Mouse (Mus musculus): Measurements from ENCODE around the gene Olfr1393. TPM values are rescaled to one million over a fixed set of nuclear protein-coding genes. Genes with fewer than 3 reads are reported as not detected.

Gene Olfr1393
- polyA plus RNA-seq, 1 experiment: 0.50 TPM

DNA sequence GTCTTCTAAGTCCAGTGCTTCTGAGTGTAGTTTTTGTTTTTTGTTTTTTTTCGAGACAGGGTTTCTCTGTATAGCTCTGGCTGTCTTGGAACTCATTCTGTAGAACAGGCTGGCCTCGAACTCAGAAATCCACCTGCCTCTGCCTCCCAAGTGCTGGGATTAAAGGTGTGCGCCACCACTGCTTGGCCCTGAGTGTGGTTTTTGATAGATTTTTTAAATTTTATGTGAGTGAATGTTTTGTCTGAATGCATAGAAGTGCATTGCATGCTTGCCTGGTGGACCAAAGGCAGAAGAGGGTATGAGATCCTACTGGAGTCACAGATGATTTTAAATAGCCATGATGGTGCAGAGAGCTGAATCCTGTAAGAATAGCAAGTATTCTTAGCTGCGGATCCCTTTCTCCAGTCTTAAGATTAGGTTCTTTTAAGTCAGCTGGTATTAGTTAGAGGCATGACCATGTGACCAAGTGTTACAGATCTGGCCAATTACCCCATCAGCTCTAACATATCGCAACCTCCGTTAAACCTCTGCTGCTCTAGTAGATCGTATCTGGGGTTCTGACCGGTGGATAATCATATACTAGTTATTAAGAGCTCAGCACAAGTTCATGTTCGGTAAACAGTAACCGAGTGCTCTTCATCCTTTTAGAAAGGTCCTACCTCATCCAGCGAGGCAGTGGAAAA is 35.0 kb upstream of the Olfr1393 start:
- no peak for TF ChIP-seq POLR2A (IDR thresholded peaks at IDR 0.05; ENCODE audit: borderline replicate concordance, control insufficient read depth, low read depth, low read length)
- TF ChIP-seq CTCF (IDR thresholded peaks at IDR 0.05; ENCODE audit: control insufficient read depth, insufficient read depth, low read length): no peak
- WGBS: 18% methylated on average over 11 of the region's 11 CpGs
- H3K4me1 ChIP-seq (ENCODE audit: control insufficient read depth, insufficient read depth, low read length): peaks cover 7% of the 10 kb centered on the region; the same call in 1 of the 2 replicates
- H3K27ac ChIP-seq (ENCODE audit: control insufficient read depth, insufficient read depth, low read depth, low read length, poor library complexity): peak overlapping the region; percentile 90; the same call in 1 of the 2 replicates
- H3K4me3 ChIP-seq (replicated peaks; ENCODE audit: control insufficient read depth, low read depth, low read length): peak overlapping the region; percentile 70

DNA sequence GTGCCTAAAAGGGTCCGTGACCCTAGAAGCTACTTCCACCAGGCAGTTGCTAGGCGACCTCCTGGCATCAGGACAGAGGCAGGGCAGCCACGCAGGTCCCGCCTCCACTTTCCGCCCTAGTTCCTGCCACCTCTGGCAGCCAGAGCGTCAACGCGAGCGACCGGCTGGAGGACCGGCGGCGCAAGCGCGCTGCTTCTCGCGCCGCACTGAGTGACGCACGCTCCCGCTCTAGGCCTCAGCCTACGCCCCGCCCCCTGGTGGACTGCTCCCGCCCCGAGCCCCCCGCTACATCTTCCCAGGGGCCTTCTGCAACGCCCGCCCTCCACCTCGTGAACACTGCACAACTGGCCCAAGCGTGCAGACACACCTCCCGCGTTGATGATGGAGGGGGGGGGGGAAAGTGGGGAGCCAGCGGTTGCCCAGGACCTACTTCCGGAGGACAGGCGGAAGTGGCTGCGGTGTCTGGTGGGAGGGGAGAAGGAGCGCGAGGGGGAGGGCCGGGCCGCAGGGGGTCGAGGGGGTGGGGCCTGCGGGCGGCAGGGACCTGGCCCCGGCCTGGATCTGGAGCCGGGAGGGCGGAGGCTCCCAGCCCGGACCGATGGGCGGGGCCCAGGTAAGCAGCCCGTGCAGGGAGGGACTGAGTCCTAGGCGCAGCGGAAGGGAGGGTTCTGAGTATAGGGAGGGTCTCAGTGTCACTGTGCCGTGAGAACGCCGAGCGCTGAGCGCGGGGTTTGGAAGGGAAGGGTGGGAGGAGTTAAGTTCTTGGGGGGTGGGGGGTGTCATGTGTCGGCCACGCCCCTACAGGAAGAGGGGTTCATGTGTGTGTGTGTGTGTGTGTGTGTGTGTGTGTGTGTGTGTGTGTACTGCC is 34.1 kb upstream of the Olfr1393 start, which contains the start of gene Mgat1:
TSS of gene Mgat1 (plus strand) at position 465 of the 868 bp plus-strand sequence.
- TF ChIP-seq POLR2A (IDR thresholded peaks at IDR 0.05; ENCODE audit: borderline replicate concordance, control insufficient read depth, low read depth, low read length) (peak; percentile 66; the same call in 1 of the 2 replicates), CTCF (IDR thresholded peaks at IDR 0.05; ENCODE audit: control insufficient read depth, insufficient read depth, low read length) (no peak)
- Histone ChIP-seq H3K4me1 (ENCODE audit: control insufficient read depth, insufficient read depth, low read length) (peaks cover 9% of the 10 kb centered on the region; the same call in 1 of the 2 replicates), H3K27ac (ENCODE audit: control insufficient read depth, insufficient read depth, low read depth, low read length, poor library complexity) (peak within 1 kb of the TSS; percentile 90), H3K4me3 (replicated peaks; ENCODE audit: control insufficient read depth, low read depth, low read length) (peak within 1 kb of the TSS; percentile 70)
- under 1% methylated on average over 58 of the region's 60 CpGs for WGBS

DNA sequence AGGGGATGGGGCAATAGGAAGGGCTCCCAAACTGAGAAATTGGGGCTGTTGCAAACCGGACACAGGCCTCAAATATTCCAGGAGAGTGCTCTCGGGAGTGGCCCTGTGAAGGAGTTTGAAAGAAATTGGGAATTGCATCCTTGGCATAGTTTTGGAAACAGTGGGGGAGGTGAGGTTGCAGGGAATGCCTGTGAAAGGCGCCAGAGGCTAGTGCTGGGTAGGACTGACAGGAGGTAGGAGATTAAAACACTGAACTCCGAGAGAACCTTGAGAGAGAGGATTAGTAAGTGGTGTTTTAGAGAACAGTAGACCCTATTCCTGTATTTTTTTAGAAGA is 33.5 kb upstream of the Olfr1393 start:
- no peak for TF ChIP-seq POLR2A (IDR thresholded peaks at IDR 0.05; ENCODE audit: borderline replicate concordance, control insufficient read depth, low read depth, low read length)
- TF ChIP-seq CTCF (IDR thresholded peaks at IDR 0.05; ENCODE audit: control insufficient read depth, insufficient read depth, low read length): no peak
- Histone ChIP-seq H3K4me1 (ENCODE audit: control insufficient read depth, insufficient read depth, low read length) (peaks cover 11% of the 10 kb centered on the region), H3K4me3 (replicated peaks; ENCODE audit: control insufficient read depth, low read depth, low read length) (peak overlapping the region; percentile 70), H3K27ac (ENCODE audit: control insufficient read depth, insufficient read depth, low read depth, low read length, poor library complexity) (peak overlapping the region; percentile 90)
- under 1% methylated on average over 4 of the region's 4 CpGs for WGBS

DNA sequence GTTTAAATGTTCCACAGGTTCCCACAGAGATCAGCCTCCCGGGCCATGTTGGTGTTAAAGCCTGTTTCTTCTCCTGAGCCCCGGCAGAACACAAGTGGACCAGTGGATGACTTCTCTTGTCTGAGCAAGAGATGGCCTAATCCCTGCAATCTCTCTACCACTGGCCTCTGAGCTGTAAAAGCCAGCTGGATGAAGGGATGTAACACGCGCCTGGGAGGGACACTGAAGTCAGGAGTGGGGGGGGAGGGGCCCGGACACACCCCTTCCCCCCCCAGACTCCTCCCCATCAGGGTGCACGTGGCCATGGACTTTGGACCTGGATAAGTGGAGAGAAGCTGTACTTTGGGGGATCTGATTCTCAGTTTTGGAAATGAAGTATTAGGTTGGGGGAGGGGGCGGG is 32.9 kb upstream of the Olfr1393 start:
- WGBS: 18% methylated on average over 7 of the region's 7 CpGs
- Histone ChIP-seq H3K4me1 (ENCODE audit: control insufficient read depth, insufficient read depth, low read length) (peaks cover 11% of the 10 kb centered on the region), H3K27ac (ENCODE audit: control insufficient read depth, insufficient read depth, low read depth, low read length, poor library complexity) (peak overlapping the region; percentile 42; the same call in 1 of the 2 replicates), H3K4me3 (replicated peaks; ENCODE audit: control insufficient read depth, low read depth, low read length) (no peak overlapping the region)
- TF ChIP-seq CTCF (IDR thresholded peaks at IDR 0.05; ENCODE audit: control insufficient read depth, insufficient read depth, low read length) (no peak), POLR2A (IDR thresholded peaks at IDR 0.05; ENCODE audit: borderline replicate concordance, control insufficient read depth, low read depth, low read length) (no peak)

DNA sequence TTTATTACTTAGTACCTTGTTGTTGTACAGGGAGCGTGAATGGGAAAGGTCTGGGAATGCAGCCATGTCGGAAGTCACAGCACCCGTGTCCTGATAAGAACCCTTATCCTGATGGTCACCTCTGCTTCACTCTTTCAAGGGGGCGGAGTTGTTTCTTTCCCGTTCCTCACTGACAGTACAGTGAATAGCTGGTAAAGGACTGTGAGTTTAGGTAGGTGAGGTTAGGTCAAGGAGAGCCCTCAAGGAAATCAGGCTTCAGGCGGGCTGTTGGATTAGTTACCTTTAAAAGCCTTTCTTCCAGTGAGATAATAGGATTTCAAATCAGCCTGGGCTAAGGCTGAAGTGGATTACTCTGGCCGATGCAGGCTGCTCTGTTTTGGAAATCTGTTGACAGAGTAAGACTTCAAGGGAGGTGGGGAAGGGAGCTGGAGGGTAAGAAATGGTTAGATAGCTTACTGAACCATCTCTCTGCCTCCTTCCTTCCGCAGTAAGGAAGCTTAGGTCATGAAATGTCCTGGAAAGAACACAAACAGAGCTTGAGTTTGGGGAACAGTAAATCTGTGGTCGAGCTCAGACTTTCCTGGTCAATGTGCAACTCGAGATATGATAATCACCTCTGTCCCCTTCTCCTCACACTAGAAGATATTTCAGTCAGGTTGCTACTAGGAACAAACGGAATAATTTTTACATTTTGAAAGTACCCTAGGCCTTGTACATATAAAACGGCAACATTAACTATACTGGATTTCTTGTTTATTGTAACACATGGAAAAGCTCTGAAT is 32.3 kb upstream of the Olfr1393 start:
- Histone ChIP-seq H3K27ac (ENCODE audit: control insufficient read depth, insufficient read depth, low read depth, low read length, poor library complexity) (no peak overlapping the region), H3K4me1 (ENCODE audit: control insufficient read depth, insufficient read depth, low read length) (peaks cover 11% of the 10 kb centered on the region), H3K4me3 (replicated peaks; ENCODE audit: control insufficient read depth, low read depth, low read length) (no peak overlapping the region)
- 15% methylated on average over 12 of the region's 12 CpGs for whole genome bisulfite sequencing
- TF ChIP-seq POLR2A (IDR thresholded peaks at IDR 0.05; ENCODE audit: borderline replicate concordance, control insufficient read depth, low read depth, low read length) (no peak), CTCF (IDR thresholded peaks at IDR 0.05; ENCODE audit: control insufficient read depth, insufficient read depth, low read length) (no peak)

DNA sequence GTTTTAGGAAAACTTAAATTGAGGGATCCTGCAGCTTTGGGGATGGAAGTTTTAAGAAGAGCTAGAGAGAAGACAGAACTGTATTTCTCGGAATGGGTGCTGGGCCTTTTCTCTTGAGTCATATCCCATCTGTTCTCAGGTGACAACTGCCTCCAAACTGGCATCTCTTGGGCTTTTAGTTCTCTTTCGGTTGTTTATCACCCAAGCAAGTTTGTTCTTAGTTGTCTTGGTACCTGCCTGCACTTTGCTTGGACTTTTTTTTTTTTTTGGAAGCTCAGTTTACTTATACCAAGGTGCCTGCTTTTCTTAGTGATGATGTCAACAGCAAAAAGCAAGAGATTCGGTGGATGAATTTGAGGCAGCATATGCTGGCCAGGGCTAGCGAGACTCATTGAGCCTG is 31.6 kb upstream of the Olfr1393 start:
- TF ChIP-seq CTCF (IDR thresholded peaks at IDR 0.05; ENCODE audit: control insufficient read depth, insufficient read depth, low read length) (no peak), POLR2A (IDR thresholded peaks at IDR 0.05; ENCODE audit: borderline replicate concordance, control insufficient read depth, low read depth, low read length) (no peak)
- H3K27ac ChIP-seq (ENCODE audit: control insufficient read depth, insufficient read depth, low read depth, low read length, poor library complexity): no peak overlapping the region
- 61% methylated on average over 4 of the region's 4 CpGs for WGBS
- peaks cover 11% of the 10 kb centered on the region for H3K4me1 ChIP-seq (ENCODE audit: control insufficient read depth, insufficient read depth, low read length)
- H3K4me3 ChIP-seq (replicated peaks; ENCODE audit: control insufficient read depth, low read depth, low read length): no peak overlapping the region

DNA sequence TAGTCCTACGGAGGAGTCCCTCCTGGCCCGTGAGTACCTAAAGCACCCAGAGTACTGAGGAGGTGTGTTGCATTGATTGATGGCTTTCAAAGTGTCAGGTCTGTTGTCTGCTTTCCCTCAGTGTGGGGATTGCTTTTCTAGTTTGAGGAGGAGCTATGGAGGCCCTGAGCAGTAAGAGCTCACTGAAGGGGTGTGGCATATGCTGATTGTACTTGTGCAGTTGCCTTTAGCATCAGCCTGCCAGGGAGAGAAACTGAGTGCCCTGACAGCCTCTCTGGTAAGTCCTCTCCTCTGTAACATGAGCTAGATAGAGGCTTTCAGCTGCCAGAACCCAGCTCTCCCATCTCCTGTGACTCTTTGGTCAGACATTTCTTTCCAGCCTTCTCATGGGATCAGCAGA is 30.8 kb upstream of the Olfr1393 start:
- WGBS: 21% methylated on average over 2 of the region's 2 CpGs
- no peak overlapping the region for H3K4me3 ChIP-seq (replicated peaks; ENCODE audit: control insufficient read depth, low read depth, low read length)
- H3K4me1 ChIP-seq (ENCODE audit: control insufficient read depth, insufficient read depth, low read length): peaks cover 12% of the 10 kb centered on the region
- TF ChIP-seq CTCF (IDR thresholded peaks at IDR 0.05; ENCODE audit: control insufficient read depth, insufficient read depth, low read length) (no peak), POLR2A (IDR thresholded peaks at IDR 0.05; ENCODE audit: borderline replicate concordance, control insufficient read depth, low read depth, low read length) (no peak)
- peak overlapping the region; percentile 18; the same call in 1 of the 2 replicates for H3K27ac ChIP-seq (ENCODE audit: control insufficient read depth, insufficient read depth, low read depth, low read length, poor library complexity)

Measured in bone marrow, adult 2 months (tissue).